Mouse (Mus musculus) CD4-positive, CD25-positive, alpha-beta regulatory T cell, adult 2 months (primary cell): ENCODE results near the gene Poglut1.
"Not testable (repeated sequence)": the region's sequence is repeated elsewhere in the genome, so short reads cannot be mapped to it uniquely, and the experiment has no call there.

ENCODE experiments used
- DNase-seq: peaks from one replicate; pipeline ENCODE4 v3.0.0-alpha.2; 2012; ENCODE audit warnings: low read depth, low spot score

Gene Poglut1

GRCm38 (mm10) chr16:38536544-38537146, 13.4 kb downstream of the Poglut1 start:
- peak; percentile 87 for DNase-seq

GRCm38 (mm10) chr16:38526264-38526663, 23.8 kb downstream of the Poglut1 start:
- DNase-seq = no peak

GRCm38 (mm10) chr16:38522129-38523084, 27.7 kb downstream of the Poglut1 start, which contains the start of gene Timmdc1:
TSS of gene Timmdc1 (minus strand) at chr16:38522663.
- DNase-seq = peak; percentile 97

- DNase-seq = peak; percentile 10
Measured at GRCm38 (mm10) chr16:38521211-38521987, 28.7 kb downstream of the Poglut1 start.

GRCm38 (mm10) chr16:38519140-38519539, 30.9 kb downstream of the Poglut1 start:
- DNase-seq = no peak

GRCm38 (mm10) chr16:38510846-38511245, 39.2 kb downstream of the Poglut1 start:
- no peak for DNase-seq

- DNase-seq = peak; percentile 78
Measured at GRCm38 (mm10) chr16:38506041-38506634, 43.9 kb downstream of the Poglut1 start.

- DNase-seq = peak; percentile 35
Measured at GRCm38 (mm10) chr16:38503528-38503927, 46.5 kb downstream of the Poglut1 start.

- DNase-seq = no peak
Measured at GRCm38 (mm10) chr16:38502469-38502868, 47.6 kb downstream of the Poglut1 start.

GRCm38 (mm10) chr16:38496604-38497140, 53.4 kb downstream of the Poglut1 start:
- DNase-seq = no peak

- DNase-seq = no peak
Measured at GRCm38 (mm10) chr16:38493890-38494289, 56.2 kb downstream of the Poglut1 start.

GRCm38 (mm10) chr16:38492551-38492950, 57.5 kb downstream of the Poglut1 start:
- DNase-seq = no peak

GRCm38 (mm10) chr16:38483582-38484309, 66.3 kb downstream of the Poglut1 start:
- peak; percentile 38 for DNase-seq

- DNase-seq = peak; percentile 83
Measured at GRCm38 (mm10) chr16:38482780-38483562, 67.1 kb downstream of the Poglut1 start.

GRCm38 (mm10) chr16:38481327-38481726, 68.7 kb downstream of the Poglut1 start:
- no peak for DNase-seq

GRCm38 (mm10) chr16:38478296-38478695, 71.8 kb downstream of the Poglut1 start:
- DNase-seq = no peak

- not testable (repeated sequence) for DNase-seq
Measured at GRCm38 (mm10) chr16:38477241-38477608, 72.8 kb downstream of the Poglut1 start.

GRCm38 (mm10) chr16:38476312-38477240, 73.5 kb downstream of the Poglut1 start:
- DNase-seq = peak; percentile 63
